ENCODE assay signal across 26 mouse cellular contexts in genomic region chr5:75463591-75463990, GRCm38 (mm10).
A peak's percentile ranks its signal among the peaks of the same experiment; 100 is the strongest.
DNase-seq lines count a peak whose midpoint lies in the region; ATAC-seq lines count a peak whose summit lies in the region.
"Had no signal": no experiment of that assay in that cellular context is flagged by ENCODE, and none has a peak within 500 bp of the region (broad histone marks: within the 10 kb centered on the region; RNA-seq: fewer than 3 reads in every experiment).

No protein-coding gene starts in this region.

- intact Hi-C loops in left cerebral cortex, postnatal 4 days (cut with DNase I): no loop called here

- H3K9ac ChIP-seq in kidney, embryonic 16.5 days (replicated peaks; ENCODE audit: low read length): no peak overlapping the region
- H3K9ac ChIP-seq: embryonic facial prominence, embryonic 12.5 days; embryonic facial prominence, embryonic 15.5 days; forebrain, postnatal 0 days; hindbrain, embryonic 12.5 days; hindbrain, embryonic 15.5 days had no signal

- no peak overlapping the region for H3K4me3 ChIP-seq in kidney, embryonic 16.5 days (ENCODE audit: low read length)
- H3K4me3 ChIP-seq: embryonic facial prominence, embryonic 12.5 days; embryonic facial prominence, embryonic 15.5 days; gastrocnemius, adult 2 months; heart, adult 2 months; hindbrain, embryonic 12.5 days; hindbrain, embryonic 15.5 days had no signal

- H3K27me3 ChIP-seq in kidney, embryonic 16.5 days (ENCODE audit: insufficient read depth, low read length): no peaks in the 10 kb centered on the region
- H3K27me3 ChIP-seq: CH12.LX; embryonic facial prominence, embryonic 12.5 days; embryonic facial prominence, embryonic 15.5 days; hindbrain, embryonic 12.5 days; hindbrain, embryonic 15.5 days had no signal

- H3K36me3 ChIP-seq in kidney, embryonic 16.5 days (ENCODE audit: insufficient read depth, low read length): no peaks in the 10 kb centered on the region
- H3K36me3 ChIP-seq: embryonic facial prominence, embryonic 12.5 days; embryonic facial prominence, embryonic 15.5 days; G1E; hindbrain, embryonic 12.5 days; hindbrain, embryonic 15.5 days had no signal

- peak; percentile 28 for DNase-seq in kidney, adult 11 months
- peak; percentile 51 to 59 for DNase-seq in kidney, adult 8-10 months
- no peak for DNase-seq in kidney, postnatal 4 days
- peak; percentile 29 for DNase-seq in kidney, postnatal 14 days
- DNase-seq in gastrocnemius, postnatal 4 days (ENCODE audit: low spot score in 2 of 2): no peak
- DNase-seq in left cerebral cortex, postnatal 4 days: no peak
- DNase-seq: adrenal gland, adult 2 months; adrenal gland, postnatal 14 days; B cell, adult 2 months; cerebellum, adult 11 months; cerebellum, adult 2 months; cerebellum, adult 9-11 months; cerebellum, postnatal 25 days; forebrain, postnatal 0 days; gastrocnemius, adult 2 months; gastrocnemius, postnatal 14 days; heart, adult 2 months had no signal

- no peak for ATAC-seq in kidney, embryonic 16.5 days (ENCODE audit: low FRiP score, low TSS enrichment)
- ATAC-seq: forebrain, embryonic 14.5 days; forebrain, postnatal 0 days had no signal

- 74% methylated on average over 4 of the region's 4 CpGs for WGBS in kidney, embryonic 16.5 days

- no peak overlapping the region for H3K27ac ChIP-seq in kidney, embryonic 16.5 days (ENCODE audit: low read length)
- H3K27ac ChIP-seq: embryonic facial prominence, embryonic 12.5 days; embryonic facial prominence, embryonic 15.5 days; gastrocnemius, adult 2 months; heart, adult 2 months; hindbrain, embryonic 12.5 days; hindbrain, embryonic 15.5 days had no signal

- no peaks in the 10 kb centered on the region for H3K9me3 ChIP-seq in kidney, embryonic 16.5 days (ENCODE audit: low read length)
- H3K9me3 ChIP-seq: embryonic facial prominence, embryonic 12.5 days; embryonic facial prominence, embryonic 15.5 days; hindbrain, embryonic 12.5 days; hindbrain, embryonic 15.5 days had no signal

- peaks cover 6% of the 10 kb centered on the region; the same call in 1 of the 2 replicates for H3K4me1 ChIP-seq in kidney, embryonic 16.5 days (ENCODE audit: insufficient read depth, low read length)
- H3K4me1 ChIP-seq: hindbrain, embryonic 12.5 days had no signal

- H3K4me2 ChIP-seq in kidney, embryonic 16.5 days (replicated peaks; ENCODE audit: low read depth, low read length): no peak overlapping the region
- H3K4me2 ChIP-seq: embryonic facial prominence, embryonic 12.5 days; embryonic facial prominence, embryonic 15.5 days; heart, embryonic 11.5 days; hindbrain, embryonic 12.5 days; hindbrain, embryonic 15.5 days had no signal

Comparison
In these comparisons a context has a peak if more than half of its experiments do, and no peak if none do; other contexts are left out.
1. DNase-seq: peak in kidney, adult 11 months (single experiment), kidney, adult 8-10 months (2 of 2) and kidney, postnatal 14 days (single experiment); none in kidney, postnatal 4 days (0 of 2), gastrocnemius, postnatal 4 days (0 of 2) and left cerebral cortex, postnatal 4 days (single experiment).